In genomic region chr1:152779071-152779737, GRCm38 (mm10) we compare ENCODE assay signal across 8 mouse cellular contexts. TPM values are rescaled to one million over a fixed set of nuclear protein-coding genes. Genes with fewer than 3 reads are reported as not detected.
DNase-seq lines count a peak whose midpoint lies in the region; ATAC-seq lines count a peak whose summit lies in the region.

No protein-coding gene starts in this region.

- peaks cover 16% of the 10 kb centered on the region for H3K36me3 ChIP-seq in kidney, embryonic 14.5 days (ENCODE audit: control insufficient read depth, insufficient read depth, low read length)
- H3K36me3 ChIP-seq in stomach, embryonic 14.5 days (ENCODE audit: control insufficient read depth, insufficient read depth, low read length) = peaks cover 12% of the 10 kb centered on the region

- H3K4me2 ChIP-seq in kidney, embryonic 14.5 days (replicated peaks; ENCODE audit: low read depth, low read length) = no peak overlapping the region
- H3K4me2 ChIP-seq in stomach, embryonic 14.5 days (replicated peaks; ENCODE audit: low read depth, low read length) = no peak overlapping the region

- WGBS in kidney, embryonic 14.5 days = 39% methylated on average over 10 of the region's 10 CpGs
- WGBS in stomach, embryonic 14.5 days = 30% methylated on average over 10 of the region's 10 CpGs

- DNase-seq in 416B (ENCODE audit: low read depth) (peak; percentile 77), liver (peak; percentile 78)
- peak; percentile 82 for DNase-seq in adrenal gland, adult 18-20 months (ENCODE audit: low spot score in 2 of 2)
- DNase-seq in embryo, embryonic 11 days = peak; percentile 76
- peak; percentile 79 for DNase-seq in heart, adult 8-10 months (ENCODE audit: low spot score)

- H3K9me3 ChIP-seq in kidney, embryonic 14.5 days (ENCODE audit: control insufficient read depth, low read length) = no peaks in the 10 kb centered on the region
- H3K9me3 ChIP-seq in stomach, embryonic 14.5 days (ENCODE audit: control insufficient read depth, low read depth, low read length) = no peaks in the 10 kb centered on the region

- H3K27ac ChIP-seq in kidney, embryonic 14.5 days (ENCODE audit: low read depth, low read length) = no peak overlapping the region
- no peak overlapping the region for H3K27ac ChIP-seq in stomach, embryonic 14.5 days (ENCODE audit: low read length)

- no peaks in the 10 kb centered on the region for H3K27me3 ChIP-seq in kidney, embryonic 14.5 days (ENCODE audit: control insufficient read depth, insufficient read depth, low read length)
- no peaks in the 10 kb centered on the region for H3K27me3 ChIP-seq in stomach, embryonic 14.5 days (ENCODE audit: control insufficient read depth, insufficient read depth, low read length)

- ATAC-seq in kidney, embryonic 14.5 days (ENCODE audit: low FRiP score, low TSS enrichment) = peak; percentile 81
- ATAC-seq in monocyte, adult 5-6 weeks (replicated peaks; ENCODE audit: insufficient number of reproducible peaks, low FRiP score, low TSS enrichment, poor library complexity, severe bottlenecking) = peak; percentile 69
- peak; percentile 76; the same call in 1 of the 2 replicates for ATAC-seq in stomach, embryonic 14.5 days (ENCODE audit: insufficient number of reproducible peaks, insufficient read depth, low FRiP score, low read depth)

- H3K4me1 ChIP-seq in kidney, embryonic 14.5 days (ENCODE audit: control insufficient read depth, insufficient read depth, low read length) = no peaks in the 10 kb centered on the region
- no peaks in the 10 kb centered on the region for H3K4me1 ChIP-seq in stomach, embryonic 14.5 days (ENCODE audit: control insufficient read depth, insufficient read depth, low read length)

- H3K4me3 ChIP-seq in kidney, embryonic 14.5 days (ENCODE audit: low read length) = no peak overlapping the region
- no peak overlapping the region for H3K4me3 ChIP-seq in stomach, embryonic 14.5 days (ENCODE audit: low read depth, low read length)

- H3K9ac ChIP-seq in kidney, embryonic 14.5 days (ENCODE audit: low read depth, low read length) = no peak overlapping the region
- no peak overlapping the region for H3K9ac ChIP-seq in stomach, embryonic 14.5 days (replicated peaks; ENCODE audit: low read depth, low read length)

RNA-seq across cellular contexts. Expression of gene Arpc5, which starts 12.9 kb away (rescaled TPM):
- total RNA-seq in adrenal gland, adult 18-20 months (2021) = 100 to 1,000 TPM in 1 of 2 experiments, 10 to 100 TPM in 1; 79.9 to 107 TPM
- total RNA-seq in heart, adult 8-10 months (2022) = 10 to 100 TPM; 21.9 to 27.8 (median 25.9) TPM
- 228 and 240 TPM in 2 replicates for polyA plus RNA-seq in kidney, embryonic 14.5 days (2014; fragmentation: Nextera tagmentation; extraction: Ambion mirVana)
- total RNA-seq in monocyte, adult 5-6 weeks (2017) = 321 to 382 TPM (median 369 TPM) in 3 replicates
- 340 and 368 TPM in 2 replicates for polyA plus RNA-seq in stomach, embryonic 14.5 days (2014; fragmentation: Nextera tagmentation; extraction: Ambion mirVana)

RNA-seq across cellular contexts. Expression of gene Rgl1, which starts 13.1 kb away (rescaled TPM):
- total RNA-seq in adrenal gland, adult 18-20 months (2021) = 10 to 100 TPM; 15.5 to 31.2 TPM
- 10 to 100 TPM; 30.2 to 37.8 (median 35.0) TPM for total RNA-seq in heart, adult 8-10 months (2022)
- polyA plus RNA-seq in kidney, embryonic 14.5 days (2014; fragmentation: Nextera tagmentation; extraction: Ambion mirVana) = 45.2 and 63.8 TPM in 2 replicates
- 7.3 to 16.7 TPM (median 10.5 TPM) in 3 replicates for total RNA-seq in monocyte, adult 5-6 weeks (2017)
- polyA plus RNA-seq in stomach, embryonic 14.5 days (2014; fragmentation: Nextera tagmentation; extraction: Ambion mirVana) = 60.4 and 61.2 TPM in 2 replicates

RNA-seq across cellular contexts. Expression of gene Ncf2, which starts 20.8 kb away (rescaled TPM):
- total RNA-seq in adrenal gland, adult 18-20 months (2021) = 10 to 100 TPM in 1 of 2 experiments, 1 to 10 TPM in 1; 7.0 to 11.5 TPM
- total RNA-seq in heart, adult 8-10 months (2022) = 1 to 10 TPM; 2.3 to 4.3 (median 3.9) TPM
- polyA plus RNA-seq in kidney, embryonic 14.5 days (2014; fragmentation: Nextera tagmentation; extraction: Ambion mirVana) = 5.6 and 7.1 TPM in 2 replicates
- 355 to 740 TPM (median 657 TPM) in 3 replicates for total RNA-seq in monocyte, adult 5-6 weeks (2017)
- polyA plus RNA-seq in stomach, embryonic 14.5 days (2014; fragmentation: Nextera tagmentation; extraction: Ambion mirVana) = 3.7 and 5.4 TPM in 2 replicates

RNA-seq across cellular contexts. Expression of gene Apobec4, which starts 28.9 kb away (rescaled TPM):
- total RNA-seq in adrenal gland, adult 18-20 months (2021) = not detected
- not detected for total RNA-seq in heart, adult 8-10 months (2022)
- polyA plus RNA-seq in kidney, embryonic 14.5 days (2014; fragmentation: Nextera tagmentation; extraction: Ambion mirVana) = not detected in 2 replicates
- not detected in 3 replicates for total RNA-seq in monocyte, adult 5-6 weeks (2017)
- not detected in 2 replicates for polyA plus RNA-seq in stomach, embryonic 14.5 days (2014; fragmentation: Nextera tagmentation; extraction: Ambion mirVana)

Comparison
In these comparisons a context has a peak if more than half of its experiments do, and no peak if none do; other contexts are left out.
1. RNA of gene Ncf2, which starts 20.8 kb away (total RNA-seq): 355 to 740 TPM in monocyte, adult 5-6 weeks; 7.0 to 11.5 TPM in adrenal gland, adult 18-20 months and 2.3 to 4.3 TPM in heart, adult 8-10 months; every median in the first group is over 10 times any median in the second.
2. Peak in every context shown above with its lines, with median percentiles within 50 percentile points of each other: DNase-seq and ATAC-seq.